Mouse (Mus musculus) neural tube, embryonic 12.5 days (tissue): Measurements from ENCODE around the gene Mrpl28. TPM values are rescaled to one million over a fixed set of nuclear protein-coding genes. Genes with fewer than 3 reads are reported as not detected.
A peak's percentile ranks its signal among the peaks of the same experiment; 100 is the strongest.

Experiments used
- ATAC-seq: fragments of 200-750 bp; cut with Nextera tagmentation; 2 replicates; pipeline ENCODE4 v1.8.0; 2017; ENCODE audit warnings: low read depth, mild to moderate bottlenecking, moderate TSS enrichment, moderate library complexity; ENCODE audit not compliant: low FRiP score
- H3K27ac ChIP-seq: fragments of 300-500 bp; sonication (generic); 2 replicates; pipeline ENCODE4 v1.5.1; 2016
- H3K27me3 ChIP-seq: fragments of 300-500 bp; sonication (generic); replicated peaks from 2 replicates; pipeline ENCODE4 v1.6.1; 2016; ENCODE audit warnings: mild to moderate bottlenecking
- H3K36me3 ChIP-seq: fragments of 300-500 bp; sonication (generic); 2 replicates; pipeline ENCODE4 v1.6.1; 2016; ENCODE audit warnings: mild to moderate bottlenecking
- H3K4me1 ChIP-seq: fragments of 300-500 bp; sonication (generic); 2 replicates; pipeline ENCODE4 v1.6.1; 2016
- H3K4me2 ChIP-seq: fragments of 300-500 bp; sonication (generic); replicated peaks from 2 replicates; pipeline ENCODE4 v1.6.1; 2016; ENCODE audit warnings: mild to moderate bottlenecking
- H3K4me3 ChIP-seq: fragments of 300-500 bp; sonication (generic); 2 replicates; pipeline ENCODE4 v1.5.1; 2016
- H3K9ac ChIP-seq: fragments of 300-500 bp; sonication (generic); 2 replicates; pipeline ENCODE4 v1.6.1; 2016; ENCODE audit warnings: mild to moderate bottlenecking
- H3K9me3 ChIP-seq: fragments of 300-500 bp; sonication (generic); 2 replicates; pipeline ENCODE4 v1.6.1; 2016; ENCODE audit warnings: mild to moderate bottlenecking
- WGBS: fragments of 180-500 bp; shearing (Covaris S2); methylation state at CpG from one replicate; pipeline ENCODE4 v1.1.7; 2016; 5-methylcytosine and 5-hydroxymethylcytosine counted together
- polyA plus RNA-seq: library from polyadenylated mRNA; unstranded; fragments of >200 nt; fragmentation: Nextera tagmentation; extraction: Ambion mirVana; gene quantifications from 2 replicates; pipeline ENCODE4 v1.2.1, GENCODE M21; 2016

Mrpl28 gene
- polyA plus RNA-seq, 1 experiment from 2014 or later, result 190 TPM

DNA sequence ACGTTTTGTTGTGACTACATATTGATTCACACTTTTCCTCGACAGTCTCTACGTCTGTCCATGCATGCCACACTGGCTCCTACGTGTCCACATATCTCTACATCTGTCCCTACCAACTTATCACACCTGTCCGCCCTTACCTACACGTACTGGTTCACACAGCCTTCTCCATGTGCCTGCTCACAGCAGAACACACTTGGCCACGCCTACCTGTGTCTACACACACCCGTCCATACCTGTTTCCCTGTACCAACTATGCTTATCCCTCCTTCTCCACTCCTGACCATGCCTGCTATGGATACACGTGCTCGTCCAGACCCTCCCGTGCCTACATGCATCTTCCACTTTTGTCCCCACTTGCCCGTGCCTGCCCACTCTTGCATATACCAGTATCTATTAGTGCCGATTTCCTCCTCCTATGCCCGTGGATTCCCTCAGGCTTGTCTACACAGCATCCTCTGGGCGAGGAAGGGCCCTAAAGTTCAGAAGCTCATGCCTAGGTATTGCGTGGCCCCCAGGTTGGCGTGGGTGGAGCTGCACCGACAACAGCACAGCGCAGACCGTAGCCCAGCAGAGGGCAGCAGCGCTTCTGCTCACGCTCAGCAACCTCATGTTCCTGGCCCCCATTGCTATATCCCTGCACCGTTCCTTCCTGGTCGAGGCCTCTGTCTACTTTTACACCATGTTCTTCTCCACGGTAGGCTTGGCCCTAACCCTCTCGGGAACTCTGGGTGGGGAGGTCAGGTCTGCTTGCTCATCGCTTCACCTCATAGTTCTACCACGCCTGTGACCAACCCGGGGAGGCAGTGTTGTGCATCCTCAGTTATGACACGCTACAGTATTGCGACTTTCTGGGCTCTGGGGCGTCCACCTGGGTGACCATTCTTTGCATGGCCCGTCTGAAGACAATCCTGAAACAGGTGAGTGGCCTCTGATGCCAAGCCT, 3.3 kb upstream of the Mrpl28 start:
- ATAC-seq, result no peak
- H3K27me3 ChIP-seq, result peaks cover 30% of the 10 kb centered on the region
- H3K4me3 ChIP-seq, result no peak overlapping the region
- peaks cover under 1% of the 10 kb centered on the region for H3K36me3 ChIP-seq
- 0 out of 2 replicates have a peak overlapping the region, but pooled peaks have one; percentile 5 for H3K4me2 ChIP-seq
- H3K27ac ChIP-seq, result no peak overlapping the region
- H3K9me3 ChIP-seq, result no peaks in the 10 kb centered on the region
- 52% methylated on average over 33 of the region's 33 CpGs for WGBS
- no peak overlapping the region for H3K9ac ChIP-seq
- H3K4me1 ChIP-seq, result peaks cover 15% of the 10 kb centered on the region

DNA sequence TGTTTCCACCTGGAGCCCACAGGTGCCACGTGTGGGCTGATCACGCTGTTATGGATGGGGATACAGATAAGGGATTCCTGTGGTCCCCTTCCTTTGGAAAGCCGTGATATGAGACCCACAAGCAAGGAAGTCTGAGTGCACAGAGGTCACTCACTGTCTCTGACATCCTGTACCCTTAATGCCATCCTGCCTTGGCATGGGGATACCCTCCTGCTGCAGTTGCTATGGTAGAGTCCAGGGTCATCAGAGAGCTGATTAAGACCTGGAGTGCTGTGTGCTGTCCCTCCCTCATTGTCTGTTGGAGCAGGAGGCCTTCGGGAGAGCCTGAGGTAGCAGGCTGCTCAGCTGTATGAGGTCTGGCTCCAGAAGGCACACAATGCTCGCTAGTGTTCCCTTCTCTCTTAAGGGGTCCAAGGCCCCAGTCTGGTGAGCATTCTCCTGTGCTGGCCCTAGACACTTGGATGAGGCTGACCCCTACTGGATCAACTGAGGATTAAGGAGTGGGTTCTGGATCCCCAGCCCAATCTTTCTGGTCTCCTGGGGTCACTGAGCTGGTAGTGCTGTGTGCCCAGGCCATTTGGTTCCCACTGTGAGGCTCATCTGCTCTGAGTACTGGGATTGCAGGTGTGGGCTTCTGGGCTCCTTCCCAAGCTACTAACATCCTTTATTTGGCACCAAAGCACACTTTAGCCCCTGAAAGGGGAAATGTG, 714 bp upstream of the Mrpl28 start:
- no peak overlapping the region for H3K4me3 ChIP-seq
- ATAC-seq, result 0 out of 2 replicates have a peak, but pooled peaks have one; percentile 22
- H3K27me3 ChIP-seq, result 0 out of 2 replicates have a peak, but pooled peaks cover 9% of the 10 kb centered on the region
- H3K9me3 ChIP-seq, result no peaks in the 10 kb centered on the region
- peaks cover 25% of the 10 kb centered on the region for H3K36me3 ChIP-seq
- peaks cover 15% of the 10 kb centered on the region for H3K4me1 ChIP-seq
- H3K4me2 ChIP-seq, result no peak overlapping the region
- H3K27ac ChIP-seq, result no peak overlapping the region
- no peak overlapping the region for H3K9ac ChIP-seq
- WGBS, result 62% methylated on average over 5 of the region's 5 CpGs

DNA sequence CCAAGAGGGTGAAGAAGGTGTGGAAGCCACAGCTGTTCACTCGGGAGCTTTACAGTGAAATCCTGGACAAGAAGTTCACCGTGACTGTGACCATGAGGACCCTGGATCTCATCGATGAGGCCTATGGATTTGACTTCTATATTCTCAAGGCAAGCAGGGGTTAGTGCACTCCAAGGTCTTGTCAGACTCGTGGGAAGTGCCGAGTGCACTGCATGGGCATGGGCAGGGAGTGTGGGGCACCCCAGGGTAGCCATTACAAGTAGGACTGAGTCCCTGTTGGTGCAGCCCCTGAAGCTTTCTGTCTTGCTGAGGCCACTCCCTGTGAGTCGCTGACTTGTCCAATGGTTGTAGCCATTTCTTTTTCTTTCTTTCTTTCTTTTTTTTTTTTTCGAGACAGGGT, 1.3 kb downstream of the Mrpl28 start:
- H3K9ac ChIP-seq, result peak overlapping the region; percentile 77
- 88% methylated on average over 7 of the region's 7 CpGs for WGBS
- ATAC-seq, result no peak

GRCm38 (mm10) chr17:26125226-26125625, 1.9 kb downstream of the Mrpl28 start:
- no peaks in the 10 kb centered on the region for H3K27me3 ChIP-seq
- H3K4me2 ChIP-seq, result peak overlapping the region; percentile 24
- H3K4me1 ChIP-seq, result peaks cover 15% of the 10 kb centered on the region
- ATAC-seq, result no peak
- no peak overlapping the region for H3K9ac ChIP-seq
- no peak overlapping the region for H3K27ac ChIP-seq
- no peaks in the 10 kb centered on the region for H3K9me3 ChIP-seq
- WGBS, result 95% methylated on average over 10 of the region's 10 CpGs
- H3K4me3 ChIP-seq, result no peak overlapping the region
- peaks cover 50% of the 10 kb centered on the region for H3K36me3 ChIP-seq

More for the DNA sequence above, 1.3 kb downstream of the Mrpl28 start:
- H3K36me3 ChIP-seq, result peaks cover 43% of the 10 kb centered on the region
- peak overlapping the region; percentile 92 for H3K4me2 ChIP-seq
- 0 out of 2 replicates have a peak, but pooled peaks cover 3% of the 10 kb centered on the region for H3K27me3 ChIP-seq
- peaks cover 15% of the 10 kb centered on the region for H3K4me1 ChIP-seq
- H3K9me3 ChIP-seq, result no peaks in the 10 kb centered on the region
- peak overlapping the region; percentile 89 for H3K4me3 ChIP-seq
- no peak overlapping the region for H3K27ac ChIP-seq

DNA sequence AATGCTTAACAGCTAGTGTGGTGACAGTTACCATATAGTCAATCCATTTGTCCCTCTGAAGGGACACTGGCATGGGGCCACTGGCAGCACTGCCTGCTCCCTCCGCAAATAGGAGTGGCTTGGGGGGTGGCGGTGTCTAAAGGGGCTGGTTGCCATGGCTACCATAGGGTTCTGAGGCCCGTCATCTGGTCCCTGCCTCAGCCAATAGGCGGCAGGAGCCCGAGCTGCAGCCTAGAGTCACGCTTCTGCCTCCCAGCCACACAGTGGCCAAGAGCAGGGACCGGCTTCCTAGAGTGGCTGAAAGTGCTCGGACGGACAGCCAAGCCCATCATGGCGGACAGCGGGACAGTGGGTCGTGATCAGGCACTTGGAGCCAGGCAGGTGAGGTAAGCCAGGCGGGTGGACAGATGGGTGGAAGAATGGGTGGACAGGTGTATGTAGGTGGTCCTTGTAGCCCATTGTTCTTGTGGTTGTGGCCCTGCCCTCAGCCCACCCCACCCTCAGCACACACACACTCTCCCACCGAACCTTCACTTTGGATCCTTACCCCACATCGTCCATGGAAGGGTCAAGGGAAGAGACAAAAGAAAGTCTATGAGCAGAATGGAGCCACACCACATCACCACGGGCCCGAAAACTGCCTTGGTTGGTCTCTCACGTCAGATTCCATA, 7.9 kb downstream of the Mrpl28 start:
- WGBS, result 78% methylated on average over 18 of the region's 18 CpGs
- Histone ChIP-seq H3K9ac (no peak overlapping the region), H3K4me2 (no peak overlapping the region), H3K9me3 (no peaks in the 10 kb centered on the region), H3K36me3 (peaks cover 65% of the 10 kb centered on the region), H3K4me1 (no peaks in the 10 kb centered on the region), H3K27me3 (no peaks in the 10 kb centered on the region), H3K4me3 (no peak overlapping the region), H3K27ac (no peak overlapping the region)
- no peak for ATAC-seq

GRCm38 (mm10) chr17:26131856-26132853, 8.9 kb downstream of the Mrpl28 start:
- no peak overlapping the region for H3K9ac ChIP-seq
- no peaks in the 10 kb centered on the region for H3K27me3 ChIP-seq
- no peak overlapping the region for H3K27ac ChIP-seq
- no peaks in the 10 kb centered on the region for H3K4me1 ChIP-seq
- H3K4me2 ChIP-seq, result no peak overlapping the region
- H3K36me3 ChIP-seq, result peaks cover 56% of the 10 kb centered on the region
- 91% methylated on average over 18 of the region's 18 CpGs for WGBS
- H3K9me3 ChIP-seq, result no peaks in the 10 kb centered on the region
- H3K4me3 ChIP-seq, result no peak overlapping the region
- ATAC-seq, result no peak

DNA sequence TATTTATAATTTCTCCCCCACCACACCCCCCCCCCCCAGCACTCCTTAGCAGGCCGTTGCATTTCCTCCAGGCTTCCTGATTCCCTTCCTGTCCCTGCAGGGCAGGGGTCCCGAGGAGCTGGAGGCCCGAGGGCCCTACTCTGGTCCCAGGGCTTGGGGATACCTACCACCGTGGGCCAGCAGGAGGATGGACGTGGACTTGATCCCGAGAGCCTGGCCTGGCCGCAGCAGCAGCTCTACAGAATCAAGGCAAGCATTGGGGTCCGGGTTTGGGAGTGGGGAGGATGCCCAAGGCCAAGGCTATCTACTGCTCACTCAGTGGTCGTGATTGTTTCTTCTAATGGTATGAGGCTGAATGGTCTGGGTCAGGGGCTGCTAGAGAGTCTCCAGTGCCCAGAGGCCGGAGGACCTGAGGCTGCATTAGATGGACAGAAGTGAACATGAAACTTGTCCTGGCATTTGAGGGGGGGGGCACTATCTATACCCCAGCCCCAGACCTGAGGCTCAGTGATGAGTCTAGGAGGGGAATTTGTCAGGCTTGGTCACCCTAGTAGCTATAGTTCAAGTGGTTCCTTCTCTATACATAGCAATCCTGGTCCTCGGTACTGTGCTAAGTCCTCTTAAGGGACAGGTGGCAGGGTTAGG, 13.9 kb downstream of the Mrpl28 start:
- no peak overlapping the region for H3K4me2 ChIP-seq
- H3K4me3 ChIP-seq, result no peak overlapping the region
- H3K27ac ChIP-seq, result no peak overlapping the region

GRCm38 (mm10) chr17:26137751-26138130, 14.4 kb downstream of the Mrpl28 start:
- ATAC-seq, result no peak
- WGBS, result 77% methylated on average over 2 of the region's 2 CpGs
- H3K27ac ChIP-seq, result no peak overlapping the region

More for the DNA sequence above, 13.9 kb downstream of the Mrpl28 start:
- H3K27me3 ChIP-seq, result no peaks in the 10 kb centered on the region
- WGBS, result 90% methylated on average over 11 of the region's 11 CpGs
- no peak for ATAC-seq
- H3K36me3 ChIP-seq, result peaks cover 7% of the 10 kb centered on the region; the same call in 1 of the 2 replicates
- peaks cover 21% of the 10 kb centered on the region for H3K4me1 ChIP-seq
- H3K9ac ChIP-seq, result no peak overlapping the region
- no peaks in the 10 kb centered on the region for H3K9me3 ChIP-seq

DNA sequence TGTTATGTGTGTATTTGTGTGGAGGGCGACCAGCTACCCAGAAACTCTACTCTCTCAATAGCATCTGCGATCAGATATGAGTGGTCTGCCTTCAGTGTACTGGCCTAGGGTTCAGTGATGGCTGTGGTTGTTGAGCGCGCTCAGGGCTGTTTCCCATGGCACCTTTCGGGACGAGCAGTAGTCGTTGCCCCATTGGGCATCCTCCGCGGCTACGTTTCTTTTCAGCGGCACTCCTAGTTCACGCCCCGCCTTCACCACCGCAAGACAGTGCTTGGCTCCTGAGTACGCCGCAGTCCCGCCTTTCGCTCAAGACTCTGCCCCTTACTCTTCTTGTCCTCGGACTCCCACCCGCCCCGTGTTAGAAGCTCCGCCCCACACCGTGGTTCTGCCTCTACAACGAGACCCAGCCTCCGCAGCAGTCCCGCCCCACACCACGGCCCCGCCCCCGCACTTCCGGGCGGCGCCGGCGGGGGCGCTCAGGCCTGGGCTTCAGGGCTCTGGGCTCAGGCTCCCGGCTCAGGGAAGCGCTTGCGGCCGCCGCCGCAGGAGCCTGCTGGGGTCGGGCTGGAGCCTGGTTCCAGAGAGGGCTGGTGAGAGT, 15.0 kb downstream of the Mrpl28 start, which contains the start of gene Axin1:
Gene Axin1 (plus strand): TSS at position 450 of the 598 bp plus-strand sequence.
- Histone ChIP-seq H3K9ac (peak within 1 kb of the TSS; percentile 93), H3K9me3 (no peaks in the 10 kb centered on the region), H3K4me2 (peak within 1 kb of the TSS; percentile 90), H3K36me3 (peaks cover 9% of the 10 kb centered on the region), H3K27ac (peak within 1 kb of the TSS; percentile 88), H3K4me3 (peak within 1 kb of the TSS; percentile 92), H3K4me1 (peaks cover 21% of the 10 kb centered on the region), H3K27me3 (no peaks in the 10 kb centered on the region)
- peak; percentile 97 for ATAC-seq
- WGBS, result under 1% methylated on average over 42 of the region's 42 CpGs

More at GRCm38 (mm10) chr17:26137751-26138130, 14.4 kb downstream of the Mrpl28 start:
- Histone ChIP-seq H3K27me3 (no peaks in the 10 kb centered on the region), H3K4me3 (0 out of 2 replicates have a peak overlapping the region, but pooled peaks have one; percentile 92), H3K4me1 (peaks cover 21% of the 10 kb centered on the region), H3K9me3 (no peaks in the 10 kb centered on the region), H3K36me3 (peaks cover 5% of the 10 kb centered on the region), H3K4me2 (peak overlapping the region; percentile 90), H3K9ac (0 out of 2 replicates have a peak overlapping the region, but pooled peaks have one; percentile 42)

GRCm38 (mm10) chr17:26138901-26139381, 15.6 kb downstream of the Mrpl28 start:
- Histone ChIP-seq H3K36me3 (peaks cover 13% of the 10 kb centered on the region), H3K27me3 (no peaks in the 10 kb centered on the region), H3K4me3 (peak overlapping the region; percentile 92), H3K27ac (peak overlapping the region; percentile 88), H3K4me1 (peaks cover 21% of the 10 kb centered on the region), H3K4me2 (peak overlapping the region; percentile 90), H3K9me3 (no peaks in the 10 kb centered on the region), H3K9ac (peak overlapping the region; percentile 93)
- peak; percentile 77 for ATAC-seq
- WGBS, result under 1% methylated on average over 58 of the region's 58 CpGs
